Mouse (Mus musculus): ENCODE measurements at regions not wholly inside any gene's neighbourhood (a gene's known extent, or its start where the extent isn't known, plus 50 kb on each side); places are given as distances from the start of the nearest gene placed in this dataset.
A peak's percentile ranks its signal among the peaks of the same experiment; 100 is the strongest.

GRCm38 (mm10) chr10:98650533-98650932, 263.7 kb upstream of the Atp2b1 start:
- no peak for DNase-seq (ENCODE audit: low spot score)

GRCm38 (mm10) chr10:98651127-98651526, 263.1 kb upstream of the Atp2b1 start:
- no peak for DNase-seq (ENCODE audit: low spot score)

GRCm38 (mm10) chr10:98651599-98651998, 262.6 kb upstream of the Atp2b1 start:
- no peak for DNase-seq (ENCODE audit: low spot score)

- DNase-seq (ENCODE audit: low spot score): no peak
Measured at GRCm38 (mm10) chr10:98652084-98652483, 262.1 kb upstream of the Atp2b1 start.

- no peak for DNase-seq (ENCODE audit: low spot score)
Measured at GRCm38 (mm10) chr10:98660747-98661146, 253.5 kb upstream of the Atp2b1 start.

- no peak for DNase-seq (ENCODE audit: low spot score)
Measured at GRCm38 (mm10) chr10:98665936-98666505, 248.2 kb upstream of the Atp2b1 start.

GRCm38 (mm10) chr10:98667728-98668127, 246.5 kb upstream of the Atp2b1 start:
- no peak for DNase-seq (ENCODE audit: low spot score)

- no peak for DNase-seq (ENCODE audit: low spot score)
Measured at GRCm38 (mm10) chr10:98674131-98674530, 240.1 kb upstream of the Atp2b1 start.

GRCm38 (mm10) chr10:98676907-98677306, 237.3 kb upstream of the Atp2b1 start:
- no peak for DNase-seq (ENCODE audit: low spot score)

GRCm38 (mm10) chr10:98678234-98678633, 236.0 kb upstream of the Atp2b1 start:
- DNase-seq (ENCODE audit: low spot score): no peak

- DNase-seq (ENCODE audit: low spot score): no peak
Measured at GRCm38 (mm10) chr10:98682436-98682835, 231.8 kb upstream of the Atp2b1 start.

GRCm38 (mm10) chr10:98684195-98684594, 230.0 kb upstream of the Atp2b1 start:
- DNase-seq (ENCODE audit: low spot score): no peak

GRCm38 (mm10) chr10:98684707-98685106, 229.5 kb upstream of the Atp2b1 start:
- DNase-seq (ENCODE audit: low spot score): no peak

- no peak for DNase-seq (ENCODE audit: low spot score)
Measured at GRCm38 (mm10) chr10:98685739-98686138, 228.5 kb upstream of the Atp2b1 start.

GRCm38 (mm10) chr10:98686370-98686769, 227.8 kb upstream of the Atp2b1 start:
- DNase-seq (ENCODE audit: low spot score): no peak

- DNase-seq (ENCODE audit: low spot score): no peak
Measured at GRCm38 (mm10) chr10:98691816-98692215, 222.4 kb upstream of the Atp2b1 start.

GRCm38 (mm10) chr10:98694690-98695370, 219.4 kb upstream of the Atp2b1 start:
- DNase-seq (ENCODE audit: low spot score): no peak

GRCm38 (mm10) chr10:98695371-98695725, 218.9 kb upstream of the Atp2b1 start:
- no peak for DNase-seq (ENCODE audit: low spot score)

- DNase-seq (ENCODE audit: low spot score): no peak
Measured at GRCm38 (mm10) chr10:98697866-98698265, 216.3 kb upstream of the Atp2b1 start.

- DNase-seq (ENCODE audit: low spot score): no peak
Measured at GRCm38 (mm10) chr10:98699579-98699978, 214.6 kb upstream of the Atp2b1 start.

GRCm38 (mm10) chr10:98700407-98700806, 213.8 kb upstream of the Atp2b1 start:
- DNase-seq (ENCODE audit: low spot score): no peak

- DNase-seq (ENCODE audit: low spot score): peak; percentile 5
Measured at GRCm38 (mm10) chr10:98701285-98701684, 212.9 kb upstream of the Atp2b1 start.

- no peak for DNase-seq (ENCODE audit: low spot score)
Measured at GRCm38 (mm10) chr10:98702470-98703215, 211.6 kb upstream of the Atp2b1 start.

Measured in left cerebral cortex, adult 11 months (tissue).